Mouse (Mus musculus) thymus, postnatal 25 days (tissue): ENCODE measurements at regions not wholly inside any gene's neighbourhood (a gene's known extent, or its start where the extent isn't known, plus 50 kb on each side); places are given as distances from the start of the nearest gene placed in this dataset.

Experiments used
- DNase-seq: peaks from one replicate; pipeline ENCODE4 v3.0.0; 2022

- no peak for DNase-seq
Measured at GRCm38 (mm10) chr7:67428388-67428787, 55.7 kb upstream of the Mef2a start.

- DNase-seq: no peak
Measured at GRCm38 (mm10) chr7:67426076-67426475, 53.4 kb upstream of the Mef2a start.

GRCm38 (mm10) chr7:67425581-67425980, 52.9 kb upstream of the Mef2a start:
- no peak for DNase-seq

- no peak for DNase-seq
Measured at GRCm38 (mm10) chr7:67424810-67425485, 52.3 kb upstream of the Mef2a start.
